Mouse (Mus musculus) forebrain, embryonic 11.5 days (tissue): ENCODE data around the gene Ccdc28b. TPM values are rescaled to one million over a fixed set of nuclear protein-coding genes. Genes with fewer than 3 reads are reported as not detected.

ENCODE experiments used
- ATAC-seq: fragments of 200-750 bp; cut with Nextera tagmentation; replicated peaks from 2 replicates; pipeline ENCODE4 v1.8.0; 2017; ENCODE audit warnings: moderate TSS enrichment; ENCODE audit not compliant: low FRiP score
- DNase-seq: peaks from one replicate; pipeline ENCODE4 v3.0.0-alpha.2; 2017; ENCODE audit warnings: low spot score
- H3K27ac ChIP-seq: fragments of 300-500 bp; sonication (generic); 2 replicates; pipeline ENCODE4 v1.5.1; 2014; ENCODE audit warnings: low read depth, low read length
- H3K27me3 ChIP-seq: fragments of 300-500 bp; sonication (generic); 2 replicates; pipeline ENCODE4 v1.6.1; 2014; ENCODE audit warnings: mild to moderate bottlenecking, low read length, mixed read lengths; ENCODE audit not compliant: control insufficient read depth, insufficient read depth
- H3K36me3 ChIP-seq: fragments of 300-500 bp; sonication (generic); 2 replicates; pipeline ENCODE4 v1.6.1; 2014; ENCODE audit warnings: mild to moderate bottlenecking, low read length, moderate library complexity, mixed read lengths; ENCODE audit not compliant: control insufficient read depth, insufficient read depth
- H3K4me1 ChIP-seq: fragments of 300-500 bp; sonication (generic); replicated peaks from 2 replicates; pipeline ENCODE4 v1.6.1; 2014; ENCODE audit warnings: low read length, mixed read lengths; ENCODE audit not compliant: control insufficient read depth, insufficient read depth
- H3K4me2 ChIP-seq: fragments of 300-500 bp; sonication (generic); 2 replicates; pipeline ENCODE4 v1.6.1; 2014; ENCODE audit warnings: low read depth, mild to moderate bottlenecking, low read length, moderate library complexity, mixed read lengths; ENCODE audit not compliant: severe bottlenecking
- H3K4me3 ChIP-seq: fragments of 300-500 bp; sonication (generic); 2 replicates; pipeline ENCODE4 v1.5.1; 2014; ENCODE audit warnings: low read depth, low read length
- H3K9ac ChIP-seq: fragments of 300-500 bp; sonication (generic); 2 replicates; pipeline ENCODE4 v1.6.1; 2014; ENCODE audit warnings: low read length
- H3K9me3 ChIP-seq: fragments of 300-500 bp; sonication (generic); 2 replicates; pipeline ENCODE4 v1.6.1; 2016; ENCODE audit warnings: low read length, mixed read lengths; ENCODE audit not compliant: control insufficient read depth
- WGBS: fragments of 180-500 bp; shearing (Covaris S2); extraction: QIAGEN DNeasy Blood & Tissue Kit; methylation state at CpG from one replicate; pipeline ENCODE4 v1.1.7; 2014; 5-methylcytosine and 5-hydroxymethylcytosine counted together
- polyA plus RNA-seq: library from polyadenylated mRNA; unstranded; fragments of >200 nt; fragmentation: Nextera tagmentation; extraction: Ambion mirVana; gene quantifications from 2 replicates; pipeline ENCODE4 v1.2.1, GENCODE M21; 2014

Gene Ccdc28b
- polyA plus RNA-seq, 1 experiment from 2014 or later, result 57.6 TPM

DNA sequence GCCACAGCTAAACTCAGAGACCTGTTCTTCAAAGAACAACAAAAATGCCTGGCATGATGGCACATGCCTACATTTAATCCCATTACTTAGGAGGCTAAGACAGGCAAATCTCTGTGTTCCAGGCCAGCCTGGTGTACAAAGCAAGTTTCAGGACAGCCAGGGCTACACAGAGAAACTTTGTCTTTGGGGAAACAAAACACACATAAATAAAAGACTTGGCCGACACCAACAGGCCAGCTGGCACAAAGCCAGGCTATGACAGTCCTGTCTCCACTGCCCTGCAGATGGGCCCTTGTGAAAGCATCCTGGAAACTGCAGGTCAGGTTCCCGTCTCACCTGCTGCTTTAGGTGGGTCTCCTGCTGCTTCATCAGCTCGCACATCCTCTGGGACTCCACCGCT lies 7.2 kb upstream of the Ccdc28b start:
- Histone ChIP-seq H3K4me2 (no peak overlapping the region), H3K4me3 (no peak overlapping the region), H3K27ac (no peak overlapping the region), H3K4me1 (no peaks in the 10 kb centered on the region), H3K9ac (no peak overlapping the region), H3K9me3 (no peaks in the 10 kb centered on the region), H3K27me3 (no peaks in the 10 kb centered on the region), H3K36me3 (peaks cover 36% of the 10 kb centered on the region)
- 87% methylated on average over 4 of the region's 4 CpGs for WGBS
- DNase-seq (no peak), ATAC-seq (no peak)

- Histone ChIP-seq H3K27ac (no peak overlapping the region), H3K27me3 (no peaks in the 10 kb centered on the region), H3K4me3 (no peak overlapping the region), H3K9ac (no peak overlapping the region), H3K4me1 (peaks cover 24% of the 10 kb centered on the region), H3K4me2 (no peak overlapping the region), H3K36me3 (peaks cover 16% of the 10 kb centered on the region), H3K9me3 (no peaks in the 10 kb centered on the region)
- 78% methylated on average over 6 of the region's 6 CpGs for WGBS
- DNase-seq (no peak), ATAC-seq (no peak)
These were observed 2.3 kb upstream of the Ccdc28b start for GRCm38 (mm10) chr4:129626035-129626434.

GRCm38 (mm10) chr4:129625496-129625895 lies 1.7 kb upstream of the Ccdc28b start:
- no peak overlapping the region; the same call in 1 of the 2 replicates for H3K4me2 ChIP-seq
- H3K4me3 ChIP-seq, result no peak overlapping the region
- no peak for ATAC-seq
- no peaks in the 10 kb centered on the region for H3K27me3 ChIP-seq
- H3K27ac ChIP-seq, result 0 out of 2 replicates have a peak overlapping the region, but pooled peaks have one; percentile 79
- peaks cover 12% of the 10 kb centered on the region for H3K36me3 ChIP-seq
- WGBS, result 40% methylated on average over 4 of the region's 4 CpGs
- DNase-seq, result no peak
- peaks cover 24% of the 10 kb centered on the region for H3K4me1 ChIP-seq
- H3K9ac ChIP-seq, result no peak overlapping the region; the same call in 1 of the 2 replicates
- no peaks in the 10 kb centered on the region for H3K9me3 ChIP-seq

DNA sequence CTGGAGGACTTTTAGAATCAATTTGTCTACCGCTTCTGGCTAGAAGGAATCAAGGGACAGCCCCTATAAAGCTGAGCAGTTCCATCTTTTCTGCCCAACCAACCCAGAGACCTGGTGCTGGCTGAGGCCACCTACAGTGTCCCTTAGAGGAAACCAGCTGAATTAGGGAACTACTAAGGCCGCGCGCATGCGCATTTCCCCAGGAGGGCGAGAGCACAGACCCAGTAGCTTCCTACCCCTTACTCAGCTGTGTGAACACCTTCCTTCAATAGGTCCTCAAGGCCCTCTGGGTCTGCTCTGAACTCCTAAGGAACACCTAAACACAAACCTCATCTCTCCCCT lies 1.3 kb upstream of the Ccdc28b start:
- peak; percentile 82 for DNase-seq
- peak overlapping the region; percentile 79 for H3K27ac ChIP-seq
- peaks cover 12% of the 10 kb centered on the region for H3K36me3 ChIP-seq
- H3K4me3 ChIP-seq, result peak overlapping the region; percentile 55
- WGBS, result 3% methylated on average over 6 of the region's 6 CpGs
- H3K4me2 ChIP-seq, result peak overlapping the region; percentile 79
- H3K27me3 ChIP-seq, result no peaks in the 10 kb centered on the region
- no peaks in the 10 kb centered on the region for H3K9me3 ChIP-seq
- no peak for ATAC-seq
- H3K9ac ChIP-seq, result peak overlapping the region; percentile 77
- peaks cover 24% of the 10 kb centered on the region for H3K4me1 ChIP-seq

- WGBS, result 1% methylated on average over 18 of the region's 18 CpGs
- peak overlapping the region; percentile 79 for H3K27ac ChIP-seq
- H3K4me2 ChIP-seq, result peak overlapping the region; percentile 79
- peak overlapping the region; percentile 55 for H3K4me3 ChIP-seq
- H3K9ac ChIP-seq, result peak overlapping the region; percentile 77
- peaks cover 9% of the 10 kb centered on the region for H3K36me3 ChIP-seq
- H3K4me1 ChIP-seq, result peaks cover 24% of the 10 kb centered on the region
- no peaks in the 10 kb centered on the region for H3K27me3 ChIP-seq
- DNase-seq, result peak; percentile 86
- ATAC-seq, result peak; percentile 84
- no peaks in the 10 kb centered on the region for H3K9me3 ChIP-seq
These were observed 708 bp upstream of the Ccdc28b start for GRCm38 (mm10) chr4:129624281-129625028.

DNA sequence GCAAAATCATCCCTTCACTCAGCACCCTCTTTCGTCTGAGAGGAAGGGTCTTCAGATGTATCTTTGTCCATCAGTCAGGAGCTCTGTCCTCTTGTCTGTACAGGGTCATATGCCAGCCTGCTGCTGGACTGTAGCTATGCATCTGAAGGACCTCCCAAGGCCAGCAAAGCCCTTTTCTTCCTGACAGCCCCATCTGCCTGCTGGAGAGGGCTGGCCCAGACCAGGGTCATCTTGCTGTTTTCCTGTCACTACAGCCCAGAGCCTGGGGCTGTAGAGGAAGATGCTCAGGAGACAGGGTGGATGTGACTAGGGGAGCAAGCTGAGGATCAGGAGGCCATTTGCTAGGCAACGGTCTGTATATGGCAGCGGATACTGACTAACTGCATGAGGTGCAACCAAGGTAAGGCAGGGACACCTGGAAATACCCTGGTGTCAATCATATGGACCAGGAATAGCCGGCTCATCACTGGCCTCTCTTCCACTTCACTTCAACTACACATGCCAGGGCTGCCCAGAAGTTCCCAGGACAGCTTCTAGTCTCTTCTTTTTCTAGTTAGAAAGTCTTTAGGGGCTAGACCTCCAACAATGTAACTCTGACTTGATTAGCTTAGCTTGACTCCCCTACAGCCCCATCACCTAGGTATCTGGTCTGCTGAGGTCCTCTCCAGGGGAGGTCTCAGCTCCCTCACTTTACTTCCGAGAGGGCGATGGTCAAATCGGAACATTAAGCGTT lies 778 bp downstream of the Ccdc28b start:
- peaks cover 31% of the 10 kb centered on the region for H3K4me1 ChIP-seq
- H3K4me2 ChIP-seq, result peak overlapping the region; percentile 79
- H3K9me3 ChIP-seq, result no peaks in the 10 kb centered on the region
- no peak for DNase-seq
- no peak overlapping the region; the same call in 1 of the 2 replicates for H3K27ac ChIP-seq
- H3K27me3 ChIP-seq, result no peaks in the 10 kb centered on the region
- no peak for ATAC-seq
- peak overlapping the region; percentile 55 for H3K4me3 ChIP-seq
- peak overlapping the region; percentile 77 for H3K9ac ChIP-seq
- WGBS, result 23% methylated on average over 8 of the region's 8 CpGs
- H3K36me3 ChIP-seq, result no peaks in the 10 kb centered on the region; the same call in 1 of the 2 replicates

DNA sequence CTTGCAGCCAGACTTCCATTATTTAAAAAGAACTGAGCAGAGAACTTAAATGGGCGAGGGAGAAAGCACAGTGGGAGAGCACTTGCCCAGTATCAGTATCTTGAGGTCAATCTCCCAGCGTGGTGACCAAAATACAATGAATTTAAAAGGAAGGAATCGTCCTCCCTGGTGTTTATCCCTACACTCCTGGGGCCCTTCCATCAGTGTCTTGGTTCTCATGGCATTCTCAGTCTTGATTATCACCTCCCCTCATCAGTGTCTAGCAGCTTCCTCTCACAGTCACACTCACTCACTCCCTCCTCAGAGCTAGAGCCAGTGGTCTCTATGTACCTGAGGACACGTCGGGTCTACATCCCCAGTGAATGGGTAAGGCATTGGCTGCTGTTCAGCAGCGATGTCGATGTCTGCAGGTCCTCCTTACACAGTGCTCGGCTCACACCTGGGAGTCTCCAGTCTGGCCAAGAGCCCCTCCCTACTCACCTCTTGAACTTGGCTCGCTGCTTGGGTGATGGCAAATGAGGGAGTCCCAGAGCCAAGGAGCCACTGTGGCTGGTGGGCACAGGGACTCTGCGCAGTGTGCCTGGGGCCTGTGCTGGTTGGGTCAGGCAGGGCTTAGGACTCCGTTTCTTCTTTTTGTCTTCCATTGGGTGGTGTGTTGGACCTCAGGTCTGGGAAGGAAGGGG lies 1.5 kb downstream of the Ccdc28b start:
- no peak overlapping the region for H3K9ac ChIP-seq
- no peak overlapping the region for H3K27ac ChIP-seq
- DNase-seq, result no peak
- H3K27me3 ChIP-seq, result no peaks in the 10 kb centered on the region
- no peaks in the 10 kb centered on the region for H3K9me3 ChIP-seq
- no peak overlapping the region for H3K4me3 ChIP-seq
- ATAC-seq, result no peak
- 76% methylated on average over 11 of the region's 11 CpGs for WGBS
- H3K36me3 ChIP-seq, result no peaks in the 10 kb centered on the region; the same call in 1 of the 2 replicates
- H3K4me2 ChIP-seq, result peak overlapping the region; percentile 79; the same call in 1 of the 2 replicates
- peaks cover 31% of the 10 kb centered on the region for H3K4me1 ChIP-seq

GRCm38 (mm10) chr4:129621283-129621841 lies 2.4 kb downstream of the Ccdc28b start:
- Histone ChIP-seq H3K27me3 (no peaks in the 10 kb centered on the region), H3K27ac (no peak overlapping the region), H3K9me3 (no peaks in the 10 kb centered on the region), H3K4me3 (no peak overlapping the region), H3K9ac (no peak overlapping the region), H3K4me1 (peaks cover 31% of the 10 kb centered on the region), H3K36me3 (no peaks in the 10 kb centered on the region), H3K4me2 (no peak overlapping the region)
- WGBS, result 88% methylated on average over 8 of the region's 8 CpGs
- DNase-seq, result no peak
- ATAC-seq, result no peak
